Mouse (Mus musculus) adrenal gland, postnatal 36 days (tissue): ENCODE results near the gene Hypk. TPM values are rescaled to one million over a fixed set of nuclear protein-coding genes. Genes with fewer than 3 reads are reported as not detected.

ENCODE experiments used
- DNase-seq, 2 experiments: peaks; one replicate each; pipeline ENCODE4 v3.0.0; 2021; ENCODE audit warnings: mixed read lengths in 1 of 2
- long read RNA-seq, 2 experiments: library from polyadenylated mRNA; stranded (forward); transcript quantifications; one replicate each; pipeline ENCODE4 v2.0.0; 2021; ENCODE audit warnings: borderline sequencing depth in 2 of 2
- total RNA-seq, 2 experiments: library from RNA; stranded (reverse); gene quantifications; 2 replicates each; pipeline ENCODE4 v1.2.3; 2021

Gene Hypk
- total RNA-seq = 10 to 100 TPM; 33.0 to 34.7 TPM
- long read RNA-seq, experiment 1, transcript Hypk-204 (4 exons, 961 nt) = major isoform, 244 of 244 reads
- long read RNA-seq, experiment 1, partial matches to known transcripts = 0 of 244 reads
- long read RNA-seq, experiment 1, other reads (novel, unspliced or antisense) = 0 of 244 reads
- long read RNA-seq, experiment 2, transcript Hypk-204 (4 exons, 961 nt) = major isoform, 105 of 119 reads
- long read RNA-seq, experiment 2, partial matches to known transcripts = 1 of 119 reads
- long read RNA-seq, experiment 2, other reads (novel, unspliced or antisense) = 11 of 119 reads

GRCm38 (mm10) chr2:121452990-121453389 lies at the start of gene Hypk:
Hypk (plus strand) TSS chr2:121453290.
- DNase-seq = no peak

DNA sequence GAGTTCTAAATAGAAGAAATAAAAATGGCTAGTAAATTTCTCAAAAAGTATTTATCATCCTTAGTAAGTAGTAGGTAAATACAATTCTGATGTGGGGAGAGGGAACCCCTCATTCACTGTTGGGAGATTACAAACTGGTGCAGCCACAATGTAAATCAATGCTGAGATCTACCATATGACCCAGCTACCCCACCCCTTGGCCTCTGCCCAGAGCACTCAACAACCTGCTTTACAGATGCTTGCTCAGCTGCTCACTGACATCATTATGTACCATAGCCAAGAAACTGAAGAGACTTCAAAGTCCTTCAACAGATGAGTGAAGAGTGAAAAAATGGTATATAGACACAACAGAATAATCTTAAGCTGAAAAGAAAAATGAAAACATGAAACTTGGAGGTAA lies 49.8 kb upstream of the Hypk start:
- no peak for DNase-seq

DNA sequence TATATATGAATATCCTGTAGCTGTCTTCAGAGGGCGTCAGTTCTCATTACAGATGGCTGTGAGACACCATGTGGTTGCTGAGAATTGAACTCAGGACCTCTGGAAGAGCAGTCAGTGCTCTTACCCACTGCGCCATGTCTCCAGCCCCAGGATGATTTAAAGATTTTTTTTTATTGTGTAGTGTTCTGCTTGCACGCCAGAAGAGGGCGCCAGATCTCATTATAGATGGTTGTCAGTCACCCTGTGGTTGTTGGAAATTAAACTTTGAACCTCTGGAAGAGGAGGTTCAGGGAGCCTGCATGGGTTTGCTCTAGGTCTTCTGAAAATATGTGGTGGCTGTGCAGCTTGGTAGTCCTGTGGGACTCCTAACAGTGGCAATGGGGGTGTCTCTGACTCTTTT lies 44.9 kb upstream of the Hypk start:
- DNase-seq = peak; percentile 50 to 51

DNA sequence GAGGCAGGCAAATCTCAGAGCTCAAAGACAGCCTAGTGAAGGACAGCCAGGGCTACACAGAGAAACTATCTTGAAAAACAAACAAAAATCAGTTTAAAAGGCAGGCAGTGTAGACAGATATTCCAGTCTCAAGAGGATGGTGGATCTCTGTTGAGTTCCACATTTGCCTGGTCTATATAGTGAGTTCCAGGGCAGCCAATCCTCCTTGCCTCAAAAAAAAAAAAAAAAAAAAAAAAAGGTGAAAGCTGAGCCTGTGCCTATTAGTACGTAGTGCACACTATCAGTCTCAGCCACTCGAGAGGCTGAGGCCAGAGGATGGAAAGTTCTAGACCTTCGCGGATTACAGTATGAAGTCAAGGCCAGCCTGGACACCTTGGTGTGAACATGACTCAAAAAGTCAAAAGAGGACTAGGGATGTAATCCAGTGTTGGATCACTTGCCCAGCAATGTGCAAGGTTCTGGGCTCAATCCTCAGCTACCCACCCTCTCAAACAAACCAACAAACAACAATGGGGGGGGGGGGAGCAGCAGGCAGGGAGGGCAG lies 40.2 kb upstream of the Hypk start:
- peak; percentile 50 to 62 for DNase-seq

DNA sequence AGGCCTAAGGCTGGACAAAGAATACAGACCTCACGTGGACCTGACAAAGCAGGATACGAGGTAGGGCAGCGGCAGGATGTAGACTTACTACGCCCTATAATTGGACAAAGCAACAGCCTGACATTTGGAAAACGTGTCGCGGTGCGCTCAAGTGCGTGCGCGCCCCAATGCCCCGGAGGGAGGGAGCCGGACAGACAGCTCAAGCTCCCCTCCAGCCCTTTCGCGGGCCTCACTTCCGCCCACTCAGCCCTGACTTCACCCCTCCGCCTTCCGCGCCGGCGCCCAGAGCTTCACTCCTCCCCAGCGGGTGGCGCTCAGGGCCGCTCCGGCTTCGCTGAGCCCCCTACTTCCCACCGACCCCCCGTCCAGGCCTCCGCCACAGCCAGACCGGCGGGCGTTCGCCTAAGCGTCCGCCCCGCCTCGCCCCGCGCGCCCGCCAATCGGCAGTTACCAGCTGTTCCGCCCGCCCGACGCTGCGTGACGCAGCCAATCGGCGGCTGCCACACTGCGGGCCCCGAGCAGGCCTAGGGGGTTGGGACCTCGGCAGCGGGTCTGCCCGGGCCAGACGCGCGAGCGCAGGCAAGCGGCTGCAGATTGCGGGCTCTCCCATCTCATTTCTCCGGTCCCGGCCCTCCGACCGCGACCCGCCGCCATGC lies 39.6 kb upstream of the Hypk start, which contains the start of the genes Pdia3 and Catsper2:
Gene Pdia3, plus strand, starts transcription at position 389 of the 656 bp plus-strand sequence.
Gene Catsper2, minus strand, starts transcription at position 406 of the 656 bp plus-strand sequence.
- peak; percentile 98 to 99 for DNase-seq

GRCm38 (mm10) chr2:121414139-121414685 lies 38.9 kb upstream of the Hypk start:
- peak; percentile 46 to 66 for DNase-seq

- DNase-seq = no peak
These were observed 38.0 kb upstream of the Hypk start for GRCm38 (mm10) chr2:121415103-121415502.

- DNase-seq = no peak
These were observed 37.5 kb upstream of the Hypk start for GRCm38 (mm10) chr2:121415591-121415990.

GRCm38 (mm10) chr2:121416356-121416755 lies 36.7 kb upstream of the Hypk start:
- no peak for DNase-seq

DNA sequence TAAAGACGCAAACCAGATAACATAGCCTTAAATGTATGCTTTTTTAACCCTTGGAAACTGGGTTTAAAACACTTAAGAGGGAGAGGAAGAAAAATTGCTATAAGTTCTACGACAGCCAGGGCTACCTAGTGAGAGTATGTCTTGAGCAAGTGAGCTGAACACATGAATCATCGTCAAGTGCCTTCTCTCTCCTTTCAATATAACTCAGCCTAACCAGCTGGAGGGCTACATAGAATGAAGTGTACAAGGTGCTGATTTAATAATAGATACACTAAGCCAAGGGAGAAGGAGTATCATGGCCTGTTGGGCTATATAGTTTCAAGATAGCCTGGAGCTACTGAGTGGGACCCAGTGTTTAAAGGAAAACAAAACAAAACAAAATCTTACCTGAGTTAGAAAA lies 34.6 kb upstream of the Hypk start:
- no peak for DNase-seq

GRCm38 (mm10) chr2:121423166-121423565 lies 29.9 kb upstream of the Hypk start:
- no peak for DNase-seq

- DNase-seq = no peak
These were observed 27.2 kb upstream of the Hypk start for GRCm38 (mm10) chr2:121425890-121426289.

DNA sequence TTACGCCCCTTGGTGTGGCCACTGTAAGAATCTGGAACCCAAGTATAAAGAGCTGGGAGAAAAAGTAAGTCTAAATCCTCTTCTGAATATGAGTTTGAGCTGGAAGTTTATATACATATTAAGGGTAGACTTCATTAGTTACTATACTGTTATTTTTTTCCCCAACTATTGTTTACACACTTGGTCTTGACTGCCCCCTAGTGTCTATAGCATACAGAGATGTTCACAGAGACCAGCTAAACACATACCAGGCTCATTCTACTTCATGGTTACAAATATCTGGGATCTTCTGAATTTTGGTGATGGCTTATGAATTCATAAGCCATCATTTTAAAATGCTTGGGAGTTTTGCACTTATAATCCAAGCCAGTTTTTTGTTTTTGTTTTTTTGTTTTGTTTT lies 18.2 kb upstream of the Hypk start:
- no peak for DNase-seq

DNA sequence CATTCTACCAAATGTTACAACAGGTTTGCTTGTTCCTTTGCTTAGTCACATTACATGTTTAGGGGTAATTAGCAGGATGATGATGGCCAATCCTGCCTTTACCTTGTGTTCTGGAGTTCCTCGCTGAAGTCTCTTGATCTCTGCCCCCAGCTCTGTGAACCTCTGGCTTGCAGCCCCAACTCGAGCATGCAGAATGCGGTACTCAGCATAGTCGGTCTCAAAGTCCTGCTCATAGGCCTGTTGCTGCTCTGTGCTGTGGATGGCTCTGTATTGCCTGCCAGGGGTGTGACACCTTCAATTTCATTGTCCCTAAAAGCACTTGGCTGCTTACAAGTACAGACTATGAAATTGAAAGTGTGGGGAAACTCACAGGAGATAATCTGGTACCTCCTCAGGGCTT lies 13.3 kb upstream of the Hypk start:
- DNase-seq = no peak

- DNase-seq = no peak
These were observed 12.1 kb upstream of the Hypk start for GRCm38 (mm10) chr2:121440834-121441605.

DNA sequence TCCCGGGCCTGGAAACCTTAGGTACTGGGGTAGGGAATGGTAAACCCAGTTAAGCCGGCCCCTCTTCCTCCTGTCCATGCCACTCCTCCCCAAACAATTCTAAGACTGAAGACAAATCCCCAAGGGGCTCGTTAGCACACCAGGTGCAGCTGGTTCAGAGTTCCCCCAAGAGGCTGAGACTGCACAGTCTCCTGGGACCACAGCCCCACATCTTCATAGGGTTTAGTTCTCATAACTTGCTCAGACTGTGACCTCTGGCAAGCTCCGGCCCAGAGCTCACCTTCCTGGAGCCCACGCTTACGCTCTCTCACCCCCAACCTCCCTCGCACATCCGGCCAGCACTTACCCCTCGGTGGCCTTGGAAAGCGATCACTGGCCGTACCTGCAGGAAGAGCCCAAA lies 11.3 kb upstream of the Hypk start:
- no peak for DNase-seq

- DNase-seq = peak; percentile 86 to 91
These were observed 10.6 kb upstream of the Hypk start for GRCm38 (mm10) chr2:121442259-121443067.

- no peak for DNase-seq
These were observed 10.1 kb upstream of the Hypk start for GRCm38 (mm10) chr2:121443068-121443349.

- DNase-seq = no peak
These were observed 8.9 kb upstream of the Hypk start, which contains the start of gene Ell3 for GRCm38 (mm10) chr2:121444178-121444577. Ell3 (minus strand) TSS chr2:121444278.

- no peak for DNase-seq
These were observed 8.0 kb upstream of the Hypk start for GRCm38 (mm10) chr2:121445117-121445516.

DNA sequence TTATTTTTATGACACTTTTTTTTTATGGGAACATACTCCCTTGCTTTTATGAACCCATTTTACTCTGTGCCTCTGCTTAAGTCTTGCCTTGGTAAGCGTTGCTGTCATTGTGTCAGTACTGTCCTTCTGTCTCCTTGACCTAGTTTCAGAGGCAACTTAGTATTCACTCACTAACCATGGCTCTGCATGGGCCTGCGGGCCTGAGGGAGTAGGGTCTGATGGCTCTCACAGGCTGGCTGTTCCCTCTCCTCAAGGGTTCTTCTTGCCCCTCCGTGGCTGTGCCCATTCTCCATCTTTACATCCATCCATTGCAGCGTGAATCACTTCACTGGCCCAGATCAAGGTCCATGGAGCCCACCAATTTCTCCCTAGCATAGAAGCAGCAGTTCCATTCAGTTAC lies 6.6 kb upstream of the Hypk start:
- no peak for DNase-seq

GRCm38 (mm10) chr2:121447006-121447405 lies 6.1 kb upstream of the Hypk start:
- no peak for DNase-seq
